Mouse (Mus musculus): ENCODE data around the gene Gan. TPM values are rescaled to one million over a fixed set of nuclear protein-coding genes. Genes with fewer than 3 reads are reported as not detected.

The Gan gene
- total and polyA plus RNA-seq, 3 experiments: 5.6 to 8.7 TPM; not detected in 1

DNA sequence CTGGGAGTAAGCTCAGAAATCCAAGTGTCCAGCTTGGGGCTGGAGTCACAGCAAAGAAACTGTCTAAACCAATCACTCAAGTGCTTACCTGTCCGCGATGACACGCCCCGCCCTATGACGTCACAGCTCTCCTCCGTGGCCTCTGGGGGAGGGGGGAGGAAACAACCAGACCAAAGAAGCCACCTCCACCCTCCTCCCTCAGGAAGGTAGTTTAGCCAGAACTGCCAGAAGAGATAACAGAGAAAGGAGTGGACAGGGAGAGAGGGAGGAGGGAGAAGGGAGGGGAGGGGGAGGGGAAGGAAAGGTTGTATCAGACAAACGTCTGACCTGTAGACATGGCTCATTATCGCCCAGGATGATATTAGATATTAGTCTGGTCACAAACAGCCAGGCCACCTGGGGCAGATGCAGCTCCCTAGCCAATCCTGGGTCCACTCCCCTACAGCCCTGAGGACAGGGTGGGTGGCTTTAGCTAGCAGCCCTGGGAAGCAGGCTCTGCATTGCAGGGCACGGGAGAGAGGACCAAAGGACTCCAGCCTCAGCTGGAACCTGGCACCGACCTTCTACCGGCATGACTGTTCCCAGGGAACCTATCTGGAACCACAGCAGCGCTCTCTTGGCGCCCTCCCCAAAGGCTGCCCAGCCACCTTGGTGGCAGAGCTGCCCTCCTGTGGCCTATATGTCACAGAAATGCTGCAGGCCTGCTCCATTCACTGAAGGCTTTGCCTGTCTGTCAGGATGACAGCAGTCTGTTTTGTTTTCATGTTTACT is 42.1 kb upstream of the Gan start:
- DNase-seq (ENCODE audit: low read depth, low spot score): peak; percentile 48
- H3K27ac ChIP-seq (ENCODE audit: control insufficient read depth, low read depth, low read length): peak overlapping the region; percentile 67
- TF ChIP-seq E2F4 (IDR thresholded peaks at IDR 0.05; ENCODE audit: borderline replicate concordance, low read depth, low read length) (no peak), TBP (IDR thresholded peaks at IDR 0.05; ENCODE audit: low read depth, low read length) (no peak), MEF2A (IDR thresholded peaks at IDR 0.05; ENCODE audit: extremely low read depth, insufficient replicate concordance, low read depth, low read length, poor library complexity, severe bottlenecking) (no peak), KAT2A (conservative IDR thresholded peaks at IDR 0.05; ENCODE audit: low read depth, low read length) (no peak), UBTF (IDR thresholded peaks at IDR 0.05; ENCODE audit: borderline replicate concordance, insufficient read depth, low read depth, low read length) (no peak), NELFE (IDR thresholded peaks at IDR 0.05; ENCODE audit: low read depth, low read length) (no peak; the same call in 1 of the 2 replicates), ZKSCAN1 (IDR thresholded peaks at IDR 0.05; ENCODE audit: low read depth, low read length) (no peak), POLR2AphosphoS2 (IDR thresholded peaks at IDR 0.05; ENCODE audit: low read length) (no peak), TCF12 (IDR thresholded peaks at IDR 0.05; ENCODE audit: low read depth, low read length) (peak; percentile 15), ZMIZ1 (IDR thresholded peaks at IDR 0.05; ENCODE audit: low read depth, low read length) (no peak), ELF1 (IDR thresholded peaks at IDR 0.05; ENCODE audit: low read depth, low read length) (no peak), MYC (IDR thresholded peaks at IDR 0.05; ENCODE audit: low read depth, low read length) (0 out of 2 replicates have a peak, but pooled peaks have one; percentile 19), ETS1 (IDR thresholded peaks at IDR 0.05; ENCODE audit: low read depth, low read length) (peak; percentile 31; the same call in 1 of the 2 replicates), EP300 (IDR thresholded peaks at IDR 0.05; ENCODE audit: low read depth in 1 of 2, low read length in 2 of 2) (peak in 1 of 2 experiments; percentile 52; a peak in 2 of 4 replicates), GATA1 (IDR thresholded peaks at IDR 0.05; ENCODE audit: low read depth, low read length) (0 out of 2 replicates have a peak, but pooled peaks have one; percentile 35), CTCF (IDR thresholded peaks at IDR 0.05 in 2 of 3, conservative IDR thresholded peaks at IDR 0.05 in 1 of 3; ENCODE audit: control insufficient read depth in 1 of 3, insufficient read depth in 1 of 3, low read depth in 2 of 3, low read length in 3 of 3, poor library complexity in 1 of 3, severe bottlenecking in 1 of 3) (peak in 2 of 3 experiments; percentile 33 to 38; a peak in 4 of 6 replicates), NRF1 (IDR thresholded peaks at IDR 0.05; ENCODE audit: insufficient read depth, low read depth, low read length, poor library complexity, severe bottlenecking) (no peak), SIN3A (IDR thresholded peaks at IDR 0.05; ENCODE audit: low read length) (no peak), JUND (IDR thresholded peaks at IDR 0.05; ENCODE audit: low read depth, low read length) (no peak), MAZ (IDR thresholded peaks at IDR 0.05; ENCODE audit: low read depth, low read length) (no peak), POLR2A (IDR thresholded peaks at IDR 0.05; ENCODE audit: control insufficient read depth in 1 of 2, insufficient read depth in 1 of 2, low read depth in 1 of 2, low read length in 2 of 2, poor library complexity in 1 of 2) (no peak), ZC3H11A (IDR thresholded peaks at IDR 0.05; ENCODE audit: low read depth, low read length) (0 out of 2 replicates have a peak, but pooled peaks have one; percentile 6), SMC3 (IDR thresholded peaks at IDR 0.05; ENCODE audit: low read depth, low read length) (peak; percentile 28; the same call in 1 of the 2 replicates), USF2 (IDR thresholded peaks at IDR 0.05; ENCODE audit: borderline replicate concordance in 1 of 2, insufficient read depth in 1 of 2, low read depth in 1 of 2, low read length in 2 of 2) (no peak), MYB (IDR thresholded peaks at IDR 0.05; ENCODE audit: low read depth, low read length) (no peak), CHD2 (IDR thresholded peaks at IDR 0.05; ENCODE audit: low read length) (no peak; the same call in 1 of the 2 replicates), CHD1 (IDR thresholded peaks at IDR 0.05; ENCODE audit: low read depth, low read length) (no peak), BHLHE40 (IDR thresholded peaks at IDR 0.05; ENCODE audit: borderline replicate concordance, low read depth, low read length) (no peak), RAD21 (IDR thresholded peaks at IDR 0.05; ENCODE audit: low read depth, low read length) (no peak; the same call in none of the 2 replicates), GABPA (IDR thresholded peaks at IDR 0.05; ENCODE audit: low read depth, low read length) (no peak), HCFC1 (IDR thresholded peaks at IDR 0.05; ENCODE audit: low read depth, low read length) (no peak; the same call in 1 of the 2 replicates), USF1 (IDR thresholded peaks at IDR 0.05; ENCODE audit: low read depth, low read length) (no peak), MXI1 (IDR thresholded peaks at IDR 0.05; ENCODE audit: low read depth, low read length) (no peak), MAX (IDR thresholded peaks at IDR 0.05; ENCODE audit: low read length) (no peak; the same call in 1 of the 2 replicates), MAFK (IDR thresholded peaks at IDR 0.05; ENCODE audit: borderline replicate concordance, low read depth, low read length) (no peak)

More for the DNA sequence above, 42.1 kb upstream of the Gan start:
- Histone ChIP-seq H3K4me3 (ENCODE audit: control insufficient read depth in 1 of 2, insufficient read depth in 1 of 2, low read depth in 2 of 2, low read length in 2 of 2) (peak overlapping the region; percentile 34 to 45; a peak in 3 of 4 replicates), H3K4me1 (ENCODE audit: control insufficient read depth in 1 of 2, insufficient read depth in 2 of 2, low read length in 2 of 2) (peaks cover 5 to 31% of the 10 kb centered on the region in 2 experiments), H3K79me2 (ENCODE audit: control insufficient read depth, insufficient read depth, low read length, poor library complexity) (no peaks in the 10 kb centered on the region), H3K27me3 (ENCODE audit: control insufficient read depth in 1 of 2, insufficient read depth in 2 of 2, low read length in 2 of 2) (no peaks in the 10 kb centered on the region), H3K9me3 (replicated peaks; ENCODE audit: insufficient read depth, low read length) (no peaks in the 10 kb centered on the region), H3K9ac (ENCODE audit: control insufficient read depth, low read depth, low read length, poor library complexity, severe bottlenecking) (peak overlapping the region; percentile 30), H3K36me3 (ENCODE audit: control insufficient read depth in 1 of 2, insufficient read depth in 2 of 2, low read length in 2 of 2) (peaks cover 0 to 24% of the 10 kb centered on the region in 2 experiments; a peak in 2 of 4 replicates)

Measured in MEL (cell line).